ENCODE assay signal across 30 mouse cellular contexts in genomic region chr12:70908076-70908475, GRCm38 (mm10). TPM values are rescaled to one million over a fixed set of nuclear protein-coding genes. Genes with fewer than 3 reads are reported as not detected.
DNase-seq lines count a peak whose midpoint lies in the region; ATAC-seq and TF ChIP-seq lines count a peak whose summit lies in the region.
"Had no signal": no experiment of that assay in that cellular context is flagged by ENCODE, and none has a peak within 500 bp of the region (broad histone marks: within the 10 kb centered on the region; RNA-seq: fewer than 3 reads in every experiment).

No protein-coding gene starts in this region.

- no peak for DNase-seq in embryonic facial prominence, embryonic 10.5 days (ENCODE audit: low spot score)
- DNase-seq in heart, adult 18-20 months: no peak
- DNase-seq in kidney, postnatal 0 days (ENCODE audit: low spot score): peak; percentile 18
- no peak for DNase-seq in kidney, adult 2 months
- DNase-seq in layer of hippocampus, adult 8-10 months (ENCODE audit: low spot score in 2 of 2): no peak
- DNase-seq: adrenal gland, adult 2 months; cerebellum, adult 8-10 months; cerebellum, postnatal 25 days; forebrain, postnatal 0 days; gastrocnemius, postnatal 14 days; heart, postnatal 14 days; kidney, adult 8-10 months; kidney, postnatal 25 days; lung, postnatal 36 days; spleen, adult 18-20 months; thymus, postnatal 14 days had no signal

- no peak for TF ChIP-seq CTCF in kidney, postnatal 0 days (IDR thresholded peaks at IDR 0.05; ENCODE audit: low read depth)
- TF ChIP-seq CTCF in kidney, adult 2 months (conservative IDR thresholded peaks at IDR 0.05; ENCODE audit: insufficient read depth, insufficient read length, low read depth, low read length): no peak

- 0 out of 2 replicates have a peak, but pooled peaks have one; percentile 11 for ATAC-seq in embryonic facial prominence, embryonic 13.5 days (ENCODE audit: insufficient number of reproducible peaks, insufficient read depth, low FRiP score, low TSS enrichment, low read depth)
- ATAC-seq in heart, embryonic 13.5 days (ENCODE audit: extremely low read depth, insufficient number of reproducible peaks, low FRiP score, low TSS enrichment): no peak
- no peak for ATAC-seq in kidney, postnatal 0 days (replicated peaks; ENCODE audit: low FRiP score, low read depth)
- no peak for ATAC-seq in stomach, embryonic 16.5 days (ENCODE audit: insufficient read depth, low FRiP score)
- ATAC-seq: forebrain, postnatal 0 days; hindbrain, postnatal 0 days; intestine, embryonic 15.5 days; midbrain, embryonic 16.5 days; Patski had no signal

- H3K4me1 ChIP-seq in embryonic facial prominence, embryonic 13.5 days: peaks cover 17% of the 10 kb centered on the region
- H3K4me1 ChIP-seq in embryonic facial prominence, embryonic 10.5 days: peaks cover 21% of the 10 kb centered on the region
- H3K4me1 ChIP-seq in heart, embryonic 13.5 days: peaks cover 21% of the 10 kb centered on the region
- H3K4me1 ChIP-seq in kidney, postnatal 0 days (replicated peaks; ENCODE audit: insufficient read depth, low read length): no peaks in the 10 kb centered on the region
- H3K4me1 ChIP-seq in kidney, adult 2 months (ENCODE audit: control insufficient read depth, insufficient read depth, low read length): no peaks in the 10 kb centered on the region
- peaks cover 8% of the 10 kb centered on the region for H3K4me1 ChIP-seq in stomach, embryonic 16.5 days (ENCODE audit: control insufficient read depth, insufficient read depth, low read length)
- H3K4me1 ChIP-seq: hindbrain, embryonic 12.5 days; intestine, embryonic 15.5 days had no signal

- no peaks in the 10 kb centered on the region for H3K9me3 ChIP-seq in embryonic facial prominence, embryonic 13.5 days
- H3K9me3 ChIP-seq in embryonic facial prominence, embryonic 10.5 days: no peaks in the 10 kb centered on the region
- H3K9me3 ChIP-seq in heart, embryonic 13.5 days: no peaks in the 10 kb centered on the region
- no peaks in the 10 kb centered on the region for H3K9me3 ChIP-seq in kidney, postnatal 0 days (replicated peaks; ENCODE audit: low read length)
- 0 out of 2 replicates have a peak, but pooled peaks cover 4% of the 10 kb centered on the region for H3K9me3 ChIP-seq in stomach, embryonic 16.5 days (replicated peaks; ENCODE audit: control insufficient read depth, low read length)
- H3K9me3 ChIP-seq: hindbrain, embryonic 12.5 days; intestine, embryonic 15.5 days; liver, embryonic 15.5 days; lung, embryonic 15.5 days had no signal

- no peak overlapping the region for H3K4me3 ChIP-seq in embryonic facial prominence, embryonic 13.5 days
- H3K4me3 ChIP-seq in embryonic facial prominence, embryonic 10.5 days: no peak overlapping the region
- H3K4me3 ChIP-seq in heart, embryonic 13.5 days: no peak overlapping the region
- H3K4me3 ChIP-seq in kidney, postnatal 0 days (replicated peaks; ENCODE audit: low read depth, low read length): no peak overlapping the region
- H3K4me3 ChIP-seq in kidney, adult 2 months (ENCODE audit: insufficient read depth, low read depth, low read length): no peak overlapping the region
- no peak overlapping the region for H3K4me3 ChIP-seq in stomach, embryonic 16.5 days (replicated peaks; ENCODE audit: low read length)
- H3K4me3 ChIP-seq: hindbrain, embryonic 12.5 days; intestine, embryonic 15.5 days; left cerebral cortex, adult 2 months; limb, embryonic 12.5 days; liver, embryonic 15.5 days; lung, embryonic 15.5 days had no signal

- H3K9ac ChIP-seq in embryonic facial prominence, embryonic 13.5 days: no peak overlapping the region
- no peak overlapping the region for H3K9ac ChIP-seq in heart, embryonic 13.5 days
- H3K9ac ChIP-seq in kidney, postnatal 0 days (ENCODE audit: low read depth, low read length): no peak overlapping the region
- 0 out of 2 replicates have a peak overlapping the region, but pooled peaks have one; percentile 29 for H3K9ac ChIP-seq in stomach, embryonic 16.5 days (ENCODE audit: low read length)
- H3K9ac ChIP-seq: forebrain, postnatal 0 days; hindbrain, embryonic 12.5 days; intestine, embryonic 15.5 days; limb, embryonic 12.5 days; liver, embryonic 15.5 days; lung, embryonic 15.5 days had no signal

- no peaks in the 10 kb centered on the region for H3K27me3 ChIP-seq in embryonic facial prominence, embryonic 13.5 days
- no peaks in the 10 kb centered on the region for H3K27me3 ChIP-seq in embryonic facial prominence, embryonic 10.5 days (replicated peaks; ENCODE audit: low read depth, poor library complexity, severe bottlenecking)
- H3K27me3 ChIP-seq in heart, embryonic 13.5 days (replicated peaks): peaks cover 2% of the 10 kb centered on the region; the same call in 1 of the 2 replicates
- H3K27me3 ChIP-seq in kidney, postnatal 0 days (ENCODE audit: insufficient read depth, low read length): no peaks in the 10 kb centered on the region
- H3K27me3 ChIP-seq in kidney, adult 2 months (replicated peaks; ENCODE audit: control insufficient read depth, insufficient read depth, low read length): no peaks in the 10 kb centered on the region
- H3K27me3 ChIP-seq in stomach, embryonic 16.5 days (ENCODE audit: control insufficient read depth, insufficient read depth, low read length): no peaks in the 10 kb centered on the region
- H3K27me3 ChIP-seq: CH12.LX; hindbrain, embryonic 12.5 days; intestine, embryonic 15.5 days; limb, embryonic 12.5 days; liver, embryonic 15.5 days; lung, embryonic 15.5 days; Patski had no signal

- H3K4me2 ChIP-seq in embryonic facial prominence, embryonic 13.5 days: no peak overlapping the region
- H3K4me2 ChIP-seq in heart, embryonic 13.5 days: peak overlapping the region; percentile 12
- no peak overlapping the region for H3K4me2 ChIP-seq in kidney, postnatal 0 days (ENCODE audit: low read length)
- no peak overlapping the region for H3K4me2 ChIP-seq in stomach, embryonic 16.5 days (ENCODE audit: low read depth, low read length)
- H3K4me2 ChIP-seq: hindbrain, embryonic 12.5 days; intestine, embryonic 15.5 days; limb, embryonic 12.5 days; liver, embryonic 15.5 days; lung, embryonic 15.5 days; midbrain, embryonic 11.5 days had no signal

- TF ChIP-seq POLR2A in kidney, adult 2 months (IDR thresholded peaks at IDR 0.05; ENCODE audit: low read depth, low read length): no peak

- WGBS in embryonic facial prominence, embryonic 13.5 days: 46% methylated on average over 4 of the region's 4 CpGs
- WGBS in embryonic facial prominence, embryonic 10.5 days: 82% methylated on average over 4 of the region's 4 CpGs
- WGBS in heart, embryonic 13.5 days: 63% methylated on average over 4 of the region's 4 CpGs
- WGBS in kidney, postnatal 0 days: 47% methylated on average over 4 of the region's 4 CpGs
- 47% methylated on average over 4 of the region's 4 CpGs for WGBS in kidney, adult 2 months
- WGBS in stomach, embryonic 16.5 days: 75% methylated on average over 4 of the region's 4 CpGs

- H3K36me3 ChIP-seq in embryonic facial prominence, embryonic 13.5 days: peaks cover 14% of the 10 kb centered on the region
- H3K36me3 ChIP-seq in embryonic facial prominence, embryonic 10.5 days (replicated peaks): peaks cover 11% of the 10 kb centered on the region
- H3K36me3 ChIP-seq in heart, embryonic 13.5 days: peaks cover 13% of the 10 kb centered on the region
- no peaks in the 10 kb centered on the region for H3K36me3 ChIP-seq in kidney, postnatal 0 days (ENCODE audit: insufficient read depth, low read length)
- no peaks in the 10 kb centered on the region for H3K36me3 ChIP-seq in kidney, adult 2 months (ENCODE audit: control insufficient read depth, insufficient read depth, low read length)
- no peaks in the 10 kb centered on the region for H3K36me3 ChIP-seq in stomach, embryonic 16.5 days (ENCODE audit: control insufficient read depth, insufficient read depth, low read length)
- H3K36me3 ChIP-seq: hindbrain, embryonic 12.5 days; liver, embryonic 15.5 days had no signal

- no peak overlapping the region for H3K27ac ChIP-seq in embryonic facial prominence, embryonic 13.5 days
- no peak overlapping the region for H3K27ac ChIP-seq in embryonic facial prominence, embryonic 10.5 days (replicated peaks)
- peak overlapping the region; percentile 33; the same call in 1 of the 2 replicates for H3K27ac ChIP-seq in heart, embryonic 13.5 days (replicated peaks)
- H3K27ac ChIP-seq in kidney, postnatal 0 days: no peak overlapping the region
- no peak overlapping the region for H3K27ac ChIP-seq in kidney, adult 2 months (ENCODE audit: insufficient read depth, low read depth, low read length)
- H3K27ac ChIP-seq in stomach, embryonic 16.5 days (ENCODE audit: low read length): peak overlapping the region; percentile 83
- H3K27ac ChIP-seq: hindbrain, embryonic 12.5 days; hindbrain, postnatal 0 days; intestine, embryonic 15.5 days; left cerebral cortex, adult 2 months; limb, embryonic 12.5 days; liver, embryonic 15.5 days; lung, embryonic 15.5 days had no signal

RNA-seq across cellular contexts. Expression of gene Actr10, which starts 29.6 kb away (rescaled TPM):
- 201 and 244 TPM in 2 replicates for polyA plus RNA-seq in embryonic facial prominence, embryonic 13.5 days (2015; fragmentation: Nextera tagmentation; extraction: Ambion mirVana)
- polyA plus RNA-seq in embryonic facial prominence, embryonic 10.5 days (2016; fragmentation: Nextera tagmentation; extraction: Ambion mirVana): 223 and 229 TPM in 2 replicates
- 181 and 194 TPM in 2 replicates for polyA plus RNA-seq in heart, embryonic 13.5 days (2015; fragmentation: Nextera tagmentation; extraction: Ambion mirVana)
- total RNA-seq in heart, adult 18-20 months (2021): 100 to 1,000 TPM; 131 to 141 TPM
- polyA plus RNA-seq in kidney, postnatal 0 days (2015; fragmentation: Nextera tagmentation; extraction: Ambion mirVana): 269 and 280 TPM in 2 replicates
- polyA plus RNA-seq in kidney, adult 2 months (2012; rRNA removed): 31.9 and 44.6 TPM in 2 replicates
- 207 and 219 TPM in 2 replicates for polyA plus RNA-seq in stomach, embryonic 16.5 days (2015; fragmentation: Nextera tagmentation; extraction: Ambion mirVana)
- total RNA-seq in layer of hippocampus, adult 8-10 months (2022): 100 to 1,000 TPM; 148 to 170 (median 156) TPM

Comparison
In these comparisons a context has a peak if more than half of its experiments do, and no peak if none do; other contexts are left out.
1. H3K27ac ChIP-seq: peak in heart, embryonic 13.5 days (single experiment) and stomach, embryonic 16.5 days (single experiment); none in embryonic facial prominence, embryonic 13.5 days (single experiment), embryonic facial prominence, embryonic 10.5 days (single experiment), kidney, postnatal 0 days (single experiment) and kidney, adult 2 months (single experiment).